Mouse (Mus musculus) megakaryocyte, embryonic 14.5 days (primary cell): ENCODE measurements around the gene Rce1.

Source experiments
- FLI1 ChIP-seq: IDR thresholded peaks from 2 replicates; pipeline ENCODE4 v1.6.1; 2012; ENCODE audit warnings: low read length, inconsistent platforms, mixed read lengths
- GATA1 ChIP-seq: IDR thresholded peaks from 3 replicates; pipeline ENCODE4 v1.6.1; 2012; ENCODE audit warnings: mixed read lengths, low read length, inconsistent platforms, borderline replicate concordance

DNA sequence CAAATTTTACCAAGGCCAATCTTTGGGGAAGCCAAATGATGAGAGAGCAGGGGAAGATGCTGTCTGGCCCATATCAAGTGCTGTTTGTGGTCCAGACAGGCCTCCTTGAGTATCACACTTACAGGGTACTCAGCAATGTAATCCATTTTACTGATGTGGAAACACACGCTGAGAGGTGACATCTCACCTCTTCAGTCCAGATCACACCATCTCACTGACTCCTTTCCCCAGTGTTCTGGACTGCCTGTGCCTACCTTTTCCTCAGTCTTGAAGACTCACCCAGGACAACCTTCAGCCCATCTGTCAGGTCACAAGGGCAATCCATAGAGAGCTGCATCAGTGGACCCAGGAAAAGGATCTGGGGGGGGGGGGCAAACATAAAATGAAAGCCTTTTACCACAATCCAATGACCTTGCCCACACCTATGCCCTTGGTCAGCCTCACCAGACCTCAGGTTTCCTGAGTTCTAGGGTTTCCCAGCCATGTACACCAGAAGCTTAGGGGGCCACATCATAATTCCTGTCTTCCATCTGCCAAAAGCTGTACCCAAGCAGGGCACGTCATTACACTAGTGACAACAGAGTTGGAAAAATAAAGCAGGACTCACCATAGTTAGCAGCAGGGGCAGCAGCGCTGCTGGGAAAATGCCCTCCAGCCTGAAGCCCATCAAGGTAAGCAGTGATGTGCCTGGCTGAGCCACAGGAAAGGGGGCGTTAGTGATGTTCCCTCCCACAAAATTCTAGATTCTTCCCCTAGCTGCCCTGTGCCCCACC lies 849 bp downstream of the Rce1 start:
- TF ChIP-seq GATA1 = no peak
- no peak for TF ChIP-seq FLI1
